Mouse (Mus musculus): Measurements from ENCODE around the gene Srgap2.

The Srgap2 gene

GRCm38 (mm10) chr1:131527281-131528080, at the start of gene Srgap2, which contains the start of gene Fam72a:
Srgap2 (minus strand) TSS chr1:131527352.
Fam72a (plus strand) TSS chr1:131527903.
- peak; percentile 97 to 98 for DNase-seq

- peak in 1 of 2 experiments; percentile 44 for DNase-seq
Observed at GRCm38 (mm10) chr1:131573721-131574120, 46.6 kb upstream of the Srgap2 start.

GRCm38 (mm10) chr1:131570391-131570790, 43.2 kb upstream of the Srgap2 start:
- DNase-seq: no peak

GRCm38 (mm10) chr1:131569721-131570120, 42.6 kb upstream of the Srgap2 start:
- no peak for DNase-seq

- DNase-seq: peak; percentile 38 to 45
Observed at GRCm38 (mm10) chr1:131566056-131566455, 38.9 kb upstream of the Srgap2 start.

GRCm38 (mm10) chr1:131562081-131562480, 34.9 kb upstream of the Srgap2 start:
- DNase-seq: no peak

- no peak for DNase-seq
Observed at GRCm38 (mm10) chr1:131560500-131560899, 33.3 kb upstream of the Srgap2 start.

- DNase-seq: peak; percentile 86 to 90
Observed at GRCm38 (mm10) chr1:131555042-131555812, 28.1 kb upstream of the Srgap2 start.

GRCm38 (mm10) chr1:131553428-131553827, 26.3 kb upstream of the Srgap2 start:
- no peak for DNase-seq

- DNase-seq: no peak
Observed at GRCm38 (mm10) chr1:131551956-131552355, 24.8 kb upstream of the Srgap2 start.

GRCm38 (mm10) chr1:131548494-131549365, 21.6 kb upstream of the Srgap2 start:
- peak; percentile 46 to 47 for DNase-seq

GRCm38 (mm10) chr1:131546798-131547690, 19.9 kb upstream of the Srgap2 start:
- DNase-seq: peak in 1 of 2 experiments; percentile 26

- DNase-seq: peak; percentile 79 to 82
Observed at GRCm38 (mm10) chr1:131543886-131544565, 16.9 kb upstream of the Srgap2 start.

GRCm38 (mm10) chr1:131541903-131542302, 14.8 kb upstream of the Srgap2 start:
- no peak for DNase-seq

- DNase-seq: no peak
Observed at GRCm38 (mm10) chr1:131541431-131541830, 14.3 kb upstream of the Srgap2 start.

- no peak for DNase-seq
Observed at GRCm38 (mm10) chr1:131540795-131541194, 13.6 kb upstream of the Srgap2 start.

- no peak for DNase-seq
Observed at GRCm38 (mm10) chr1:131539771-131540170, 12.6 kb upstream of the Srgap2 start.

- DNase-seq: no peak
Observed at GRCm38 (mm10) chr1:131528561-131529166, 1.5 kb upstream of the Srgap2 start.

- DNase-seq: peak; percentile 56 to 57
Observed at GRCm38 (mm10) chr1:131528081-131528507, 942 bp upstream of the Srgap2 start.
